Mouse (Mus musculus) lung, postnatal 0 days (tissue): ENCODE results near the gene Chil4.

ENCODE experiments used
- CTCF ChIP-seq: IDR thresholded peaks from 2 replicates; pipeline ENCODE4 v1.5.1; 2016; ENCODE audit warnings: antibody characterized with exemption, mild to moderate bottlenecking
- EP300 ChIP-seq: IDR thresholded peaks from 2 replicates; pipeline ENCODE4 v1.6.1; 2016; ENCODE audit warnings: antibody characterized with exemption, mild to moderate bottlenecking, control low read depth

GRCm38 (mm10) chr3:106221625-106222265 lies 2.4 kb upstream of the Chil4 start:
- TF ChIP-seq CTCF (no peak), EP300 (no peak)
